Mouse (Mus musculus) T-helper 2 cell (primary cell): ENCODE data around the gene Bmper.

Experiments used
- in situ Hi-C: fragments of 300-600 bp; cut with MboI, MseI; formaldehyde crosslinking; loops from one replicate; pipeline ENCODE4 v1.15.1; 2025; ENCODE audit warnings: high pct_unique_total_duplicates

Bmper gene

DNA sequence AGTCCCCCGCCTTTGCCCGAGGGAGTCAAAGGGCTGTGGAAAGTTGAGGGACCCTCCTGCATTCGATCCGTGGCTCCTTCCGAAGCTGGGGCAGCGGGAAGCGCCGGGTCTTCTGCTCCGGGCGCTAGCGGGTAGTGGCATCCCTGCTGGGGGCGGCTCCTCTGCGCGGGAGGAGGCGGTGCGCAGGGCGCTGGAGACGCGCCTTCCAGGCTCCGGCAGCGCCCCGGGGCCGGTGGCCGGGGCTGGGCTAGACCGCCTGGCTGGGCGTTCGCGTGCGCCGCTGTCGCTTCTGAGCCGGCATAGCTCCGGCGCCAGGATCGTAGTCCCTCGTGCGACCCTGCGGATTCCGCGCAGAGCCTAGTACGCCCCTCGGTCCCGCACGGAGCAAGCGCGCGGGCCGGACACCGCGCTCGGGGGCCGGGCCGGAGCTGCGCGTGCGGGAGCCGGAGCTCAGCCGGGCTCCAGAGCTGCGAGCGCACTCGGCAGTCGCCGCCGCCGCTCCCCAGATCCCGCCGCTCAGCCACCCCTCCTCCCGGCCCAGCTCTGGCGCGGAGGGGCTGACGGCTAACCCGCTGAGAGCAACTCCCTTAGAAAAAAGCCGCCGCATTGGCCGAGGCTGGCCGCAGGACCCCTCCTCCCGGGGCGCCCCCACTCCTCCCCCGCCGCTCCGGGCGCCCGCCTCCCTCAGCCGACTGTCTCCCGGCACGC, at the start of gene Bmper:
Gene Bmper (plus strand): TSS at position 236 of the 708 bp plus-strand sequence.
- in situ Hi-C loops: no loop called here

DNA sequence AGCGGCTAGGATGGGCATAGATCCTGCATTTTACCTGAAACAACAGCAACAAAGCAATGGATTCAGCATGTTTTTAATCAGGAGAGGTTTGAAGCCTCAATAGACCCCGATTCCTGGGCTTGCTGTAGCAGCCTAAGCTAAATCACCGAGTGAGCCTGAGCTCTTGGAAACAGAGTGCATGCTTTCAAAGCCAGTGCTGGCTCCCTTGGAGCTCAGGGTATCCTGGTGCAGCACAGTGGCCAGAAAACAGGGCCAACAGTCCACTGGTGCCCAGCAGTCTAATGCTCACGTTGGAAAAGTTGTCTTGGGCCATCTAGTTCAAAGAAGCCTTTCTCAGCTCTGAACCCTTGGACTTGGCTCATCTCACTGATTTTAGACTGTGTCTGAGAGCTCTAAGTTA, 45.4 kb upstream of the Bmper start:
- in situ Hi-C loops: no loop called here

DNA sequence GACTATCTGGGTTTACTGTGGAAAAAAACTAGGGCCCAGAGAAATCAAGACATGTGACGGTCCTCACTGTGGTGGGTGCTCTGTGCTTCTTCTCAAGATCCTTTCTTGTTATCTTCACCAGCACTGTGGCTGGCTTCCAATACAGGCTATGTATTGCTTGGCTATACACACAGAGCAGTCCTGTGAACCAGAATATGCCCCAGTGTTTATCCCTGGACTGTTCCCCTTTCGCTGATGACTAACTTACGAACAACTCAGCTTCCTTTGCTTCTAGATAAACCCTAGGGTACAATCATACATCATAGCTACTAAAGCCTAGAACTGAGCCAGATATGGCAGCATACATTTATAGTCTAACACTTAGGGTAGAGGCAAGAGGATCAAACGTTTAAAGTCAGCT, 35.7 kb upstream of the Bmper start:
- in situ Hi-C loops: no loop called here

DNA sequence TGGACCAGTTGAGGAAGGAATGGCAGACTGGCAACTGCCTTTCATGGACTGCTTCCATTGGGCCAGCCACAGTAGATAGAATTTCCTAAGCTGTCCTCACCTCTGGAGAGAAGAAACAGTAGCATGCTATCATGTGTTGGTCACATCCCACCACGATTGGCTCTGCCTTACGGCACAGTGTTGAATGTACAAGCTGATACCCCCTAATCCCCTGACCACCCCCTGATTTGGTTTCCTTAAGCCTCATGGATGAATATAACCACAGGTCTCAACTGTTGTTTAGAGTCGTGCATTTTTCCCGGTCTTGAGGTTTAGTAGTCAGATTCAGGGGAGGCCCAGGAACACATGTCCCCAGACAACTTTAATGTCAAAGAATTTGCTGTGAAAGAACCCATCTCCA, 34.7 kb upstream of the Bmper start:
- in situ Hi-C loops: no loop called here

DNA sequence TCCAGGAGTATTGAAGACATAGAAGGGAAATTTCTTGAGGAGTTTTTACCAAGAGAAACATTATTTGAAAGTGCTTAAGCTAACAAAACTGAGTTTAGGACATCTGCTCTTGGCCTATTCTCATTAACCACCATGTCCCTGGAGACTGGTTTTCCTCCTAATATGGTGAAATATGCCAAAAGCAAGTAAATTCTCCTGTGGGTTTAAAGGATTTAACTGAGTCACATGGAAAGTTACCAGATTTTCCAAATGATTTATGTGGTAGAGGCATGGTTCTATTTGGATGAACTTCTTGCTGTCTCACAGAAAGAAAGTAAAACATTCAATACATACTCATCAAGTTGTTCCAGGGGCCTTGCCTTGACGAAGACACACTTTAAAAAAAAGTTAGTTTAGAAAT, 31.9 kb upstream of the Bmper start:
- in situ Hi-C loops: no loop called here

DNA sequence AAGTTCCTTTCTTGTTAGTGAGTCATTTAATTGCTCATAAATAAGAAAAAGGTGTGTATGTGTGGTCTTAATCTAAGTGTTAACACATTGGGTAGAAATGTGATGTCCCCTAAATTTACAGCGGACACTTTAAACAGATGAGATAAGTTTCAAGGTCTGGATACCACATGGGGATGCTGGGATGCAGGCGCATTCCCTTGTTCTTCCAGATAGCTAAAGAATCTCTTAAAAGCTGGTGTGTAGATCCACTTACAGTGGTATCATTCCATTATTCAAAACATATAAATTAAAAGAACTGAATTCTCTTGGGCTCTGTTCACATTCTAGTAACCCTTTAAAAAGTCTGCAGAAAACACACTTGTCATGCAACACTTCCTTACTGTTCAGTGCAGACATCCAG, 31.4 kb upstream of the Bmper start:
- in situ Hi-C loops: no loop called here

DNA sequence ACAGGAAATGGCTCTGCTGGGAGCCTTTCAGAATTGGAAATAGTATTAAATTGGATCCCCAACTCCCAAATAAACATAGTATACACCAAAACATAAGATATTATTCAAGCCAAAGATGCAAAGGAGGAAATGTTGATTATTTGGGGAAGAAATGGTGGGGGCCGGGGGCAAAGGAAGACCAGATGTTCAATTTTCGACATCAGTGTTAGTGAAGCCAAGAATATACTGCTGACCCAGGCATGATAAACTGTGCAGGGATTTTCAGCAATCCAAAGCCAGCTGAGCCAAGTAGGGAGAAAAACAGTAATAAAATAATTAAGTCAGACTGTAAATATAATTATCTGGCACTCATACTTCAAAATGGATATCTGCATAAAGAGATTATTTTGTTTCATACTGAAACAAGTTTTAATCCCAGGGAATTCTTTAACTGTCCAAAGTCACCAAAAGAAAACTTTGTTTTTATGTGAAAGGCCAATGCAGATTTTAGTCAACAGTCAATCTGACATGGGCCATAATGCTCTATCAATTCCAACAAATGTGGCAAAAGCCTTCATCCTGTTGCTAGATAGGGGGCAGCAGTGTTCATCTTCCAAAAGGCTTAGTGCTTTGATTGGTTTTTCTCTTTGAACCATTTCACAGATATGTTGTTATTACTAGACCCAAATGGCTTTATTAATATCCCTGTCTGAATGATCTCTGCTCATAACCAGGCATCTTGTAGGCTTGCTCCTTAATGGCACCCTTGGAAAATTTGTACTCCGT, 30.1 kb upstream of the Bmper start:
- in situ Hi-C loops: no loop called here

DNA sequence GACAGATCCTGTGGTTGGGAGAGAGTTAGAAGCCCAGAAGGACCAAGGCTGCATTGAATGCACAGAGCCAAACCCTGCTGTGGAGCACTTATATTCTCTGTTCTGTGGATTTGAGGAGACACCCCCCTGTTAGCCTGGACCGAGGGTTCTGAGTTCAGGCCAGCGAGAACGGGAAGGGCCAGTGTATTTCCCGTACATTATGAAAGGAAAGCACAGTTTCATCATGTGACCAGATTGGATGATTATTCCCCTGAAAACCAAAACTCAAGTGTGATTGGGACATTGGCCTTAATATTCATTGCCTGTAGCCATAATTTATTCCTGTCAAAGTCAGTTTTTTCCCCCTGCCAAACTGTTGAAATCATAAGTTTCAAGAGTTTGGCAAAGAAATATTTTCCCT, 23.9 kb upstream of the Bmper start:
- in situ Hi-C loops: no loop called here

DNA sequence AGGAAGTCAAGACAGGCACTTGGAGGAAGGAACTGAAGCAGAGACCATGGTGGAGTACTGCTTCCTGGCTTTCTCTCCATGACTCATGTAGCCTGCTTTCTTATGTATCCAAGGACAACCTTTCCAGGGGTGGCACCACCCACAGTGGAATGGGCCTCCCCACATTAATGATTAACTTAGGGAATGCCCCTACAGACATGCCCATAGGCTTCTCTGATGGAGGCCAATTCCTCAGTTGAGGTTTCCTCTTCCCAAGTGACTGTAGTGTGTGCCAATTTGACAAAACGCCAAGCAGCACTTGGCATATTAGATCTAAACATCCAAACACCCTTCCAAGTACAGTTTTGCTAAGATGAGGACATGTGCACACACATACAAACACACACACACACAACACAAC, 23.0 kb upstream of the Bmper start:
- in situ Hi-C loops: no loop called here

DNA sequence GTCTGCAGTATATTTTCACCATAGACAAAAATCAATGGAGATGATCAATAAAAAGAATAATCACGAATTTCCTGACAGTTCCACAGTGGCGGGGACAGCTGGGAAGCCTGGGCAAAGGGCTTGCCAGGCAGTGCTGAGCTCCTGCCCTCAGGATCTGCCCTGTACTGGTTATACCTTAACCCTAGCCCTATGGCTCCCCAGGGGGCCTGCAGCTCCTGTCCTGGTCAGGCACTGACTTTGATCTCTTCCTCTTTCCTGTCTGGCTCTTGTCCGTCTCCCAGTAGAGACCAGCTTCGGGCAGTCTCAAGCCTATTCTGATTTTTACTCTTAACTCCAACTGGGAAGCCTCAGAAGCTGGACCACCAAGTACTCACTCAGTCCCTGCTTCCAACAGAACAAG, 22.0 kb upstream of the Bmper start:
- in situ Hi-C loops: no loop called here

DNA sequence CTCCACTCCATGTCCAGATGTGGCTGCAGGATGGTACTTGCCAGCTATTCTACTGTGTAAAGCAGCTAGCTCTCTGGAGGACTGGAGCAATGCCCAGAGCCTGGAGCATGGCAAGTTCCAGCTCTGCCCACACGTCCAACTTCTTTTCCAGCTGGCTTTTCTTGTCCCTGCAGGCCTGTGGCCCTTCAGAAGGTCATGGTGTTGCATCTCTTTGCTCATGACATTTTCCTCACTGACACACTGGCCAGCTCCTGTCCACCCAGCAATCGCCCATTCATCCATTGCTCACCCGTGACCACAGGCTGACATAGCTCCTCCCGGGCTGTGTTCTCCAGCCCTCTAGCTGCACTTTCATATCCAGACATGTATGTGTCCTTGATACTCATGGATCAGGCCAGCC, 20.4 kb upstream of the Bmper start:
- in situ Hi-C loops: no loop called here

DNA sequence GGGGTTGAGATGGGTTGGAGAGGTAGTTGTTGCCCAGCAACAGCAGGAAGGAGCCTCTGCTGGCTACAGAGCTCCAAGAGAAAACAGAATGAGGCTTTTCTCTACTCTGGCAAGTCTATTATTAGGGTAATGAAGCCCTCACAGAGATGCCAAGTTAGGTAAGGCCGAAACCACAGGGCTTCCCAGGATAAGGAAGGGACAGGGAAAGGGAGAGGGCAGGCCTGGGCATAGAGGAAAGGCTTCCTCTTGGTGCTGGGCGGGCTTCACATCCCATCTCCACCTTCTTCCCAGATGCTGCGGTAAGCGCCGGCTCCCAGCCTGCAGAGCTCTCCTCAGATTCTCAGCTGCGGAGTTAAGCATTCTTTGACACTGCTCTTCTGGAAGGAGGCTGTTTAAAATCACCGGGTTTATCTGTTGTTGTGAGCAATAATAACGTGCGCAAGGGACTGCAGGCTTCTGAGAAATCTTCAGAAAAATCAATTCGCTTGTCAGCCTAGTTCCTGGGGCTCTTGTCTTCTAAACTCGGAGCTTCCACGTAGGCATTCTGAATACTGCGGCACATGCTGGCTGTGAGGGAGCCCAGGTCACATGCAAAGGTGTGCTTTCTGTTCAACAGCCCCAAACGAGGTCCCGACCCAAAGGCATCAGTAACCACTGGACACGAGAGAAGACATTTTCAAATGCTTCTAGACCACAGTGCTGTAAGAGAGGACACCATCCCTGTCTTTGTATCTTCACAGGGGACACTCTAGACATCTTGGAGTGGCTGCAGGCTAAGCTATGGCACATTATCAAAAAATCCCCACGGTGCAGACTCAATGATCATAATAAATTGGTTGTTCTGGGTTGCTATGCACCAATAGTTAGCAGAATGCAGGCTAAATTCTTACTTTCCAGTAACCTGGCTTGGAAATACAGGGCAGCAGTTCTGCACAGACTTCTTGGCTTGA, 18.3 kb upstream of the Bmper start:
- in situ Hi-C loops: no loop called here

DNA sequence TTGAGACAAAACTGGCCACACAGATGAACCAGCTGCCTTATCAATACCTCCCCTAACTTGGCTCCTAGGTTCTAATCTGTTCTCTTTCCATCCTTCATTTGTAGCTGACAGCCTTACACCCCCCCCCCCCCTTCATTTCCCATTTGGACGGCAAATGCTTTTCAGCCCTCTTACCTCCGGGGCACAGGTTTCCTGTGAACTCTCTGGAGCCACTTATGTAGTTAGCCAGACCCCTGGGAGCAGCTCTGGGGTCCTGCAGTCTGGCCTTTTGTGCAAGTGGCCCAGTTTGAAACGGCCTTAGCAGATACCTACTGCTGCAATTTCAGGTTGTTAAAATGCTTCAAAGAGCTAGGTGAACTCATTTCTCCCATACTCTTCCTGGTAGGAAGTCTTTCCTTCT, 17.6 kb upstream of the Bmper start:
- in situ Hi-C loops: no loop called here

DNA sequence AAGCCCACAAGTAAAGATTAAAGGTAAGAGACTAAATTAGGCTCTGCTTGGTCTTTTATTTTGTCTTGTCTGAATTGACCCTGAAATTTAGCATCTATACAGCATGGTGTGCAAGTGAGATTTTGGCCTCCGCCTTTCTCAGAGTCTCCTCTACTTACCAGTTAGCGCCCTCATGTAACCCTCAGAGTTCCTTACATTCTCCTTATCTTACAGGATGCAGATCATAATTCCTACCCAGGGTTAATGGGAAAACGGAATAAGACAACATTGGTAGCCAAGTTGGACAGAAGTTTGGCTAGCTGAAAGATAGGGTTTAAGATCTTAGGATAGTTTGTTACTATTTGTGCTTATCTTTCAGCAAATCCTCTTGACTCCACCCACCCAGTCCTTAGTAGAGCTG, 17.1 kb upstream of the Bmper start:
- in situ Hi-C loops: no loop called here

DNA sequence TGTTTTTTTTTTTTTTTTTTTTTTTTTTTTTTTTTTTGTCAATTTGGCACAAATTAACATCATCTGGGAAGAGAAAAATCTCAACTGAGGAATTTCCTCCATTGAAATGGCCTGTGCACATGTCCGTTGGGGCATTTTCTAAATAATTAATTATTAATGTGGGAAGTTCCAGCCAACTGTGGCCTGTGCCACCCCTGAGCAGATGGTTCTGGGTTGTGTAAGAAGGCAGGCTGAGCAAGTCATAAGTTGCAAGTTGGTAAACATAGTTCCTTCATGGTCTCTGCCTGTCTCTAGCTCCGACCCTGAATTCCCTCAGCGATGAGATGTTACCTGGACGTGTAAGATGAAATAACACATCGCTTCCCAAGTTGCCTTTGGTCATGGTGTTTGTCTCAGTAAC, 16.7 kb upstream of the Bmper start:
- in situ Hi-C loops: no loop called here

DNA sequence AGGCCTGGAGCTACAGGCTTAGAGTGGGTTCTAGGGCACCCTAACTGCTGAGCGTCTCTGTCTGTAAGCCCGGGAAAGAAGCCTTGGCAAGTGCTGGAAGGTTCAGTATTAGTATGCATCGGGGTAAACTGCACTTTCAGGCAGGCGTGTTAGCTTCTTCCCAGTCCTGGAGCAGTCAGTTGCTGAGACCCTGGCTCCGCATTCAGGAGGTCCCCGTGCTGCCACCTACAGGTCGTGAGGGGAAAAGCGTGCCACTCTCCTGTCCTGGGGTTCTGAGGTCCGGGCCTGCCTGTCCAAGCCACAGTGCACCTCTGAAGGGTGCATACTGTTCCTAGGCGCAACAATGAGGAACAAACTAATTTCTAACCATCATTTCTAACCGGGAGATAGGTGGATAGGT, 10.6 kb upstream of the Bmper start:
- in situ Hi-C loops: no loop called here

DNA sequence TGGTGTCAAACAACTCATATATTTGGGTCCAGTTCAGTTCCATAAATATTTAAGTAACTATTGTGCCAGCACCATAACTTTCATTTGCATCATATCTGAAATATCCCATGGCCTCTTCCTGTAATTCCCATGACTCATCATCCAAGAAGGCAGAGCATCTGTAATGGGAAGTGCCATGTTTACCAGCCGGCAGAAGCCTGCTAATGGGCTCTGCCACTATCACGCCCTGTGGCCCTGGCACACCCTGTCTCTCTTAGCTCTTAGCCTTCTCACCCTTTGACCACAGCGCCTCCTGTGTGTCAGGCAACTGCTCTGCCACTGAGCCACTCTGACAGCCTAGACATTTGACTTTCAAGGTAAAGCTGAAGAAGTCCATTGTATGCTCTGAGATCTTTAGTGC, 3.1 kb upstream of the Bmper start:
- in situ Hi-C loops: no loop called here

DNA sequence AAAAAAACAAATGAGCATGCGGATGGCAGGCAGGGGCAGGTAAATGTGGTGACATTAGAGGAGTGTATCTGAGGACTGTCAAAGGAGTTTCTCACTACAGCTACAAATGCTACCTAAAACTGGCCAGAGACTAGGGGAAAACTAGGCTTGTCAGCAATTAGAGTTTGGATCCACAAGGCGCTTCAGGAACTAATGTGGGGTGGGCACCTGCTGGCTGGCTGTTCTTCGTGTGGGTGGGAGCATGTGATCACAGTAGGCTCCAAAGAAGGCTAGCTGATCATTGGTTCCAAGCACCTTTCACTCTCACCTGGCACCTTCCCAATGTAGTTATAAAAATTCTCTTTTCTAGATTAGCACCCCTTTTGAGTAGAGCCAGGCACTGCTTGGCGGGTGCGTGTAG, 900 bp upstream of the Bmper start:
- in situ Hi-C loops: no loop called here

DNA sequence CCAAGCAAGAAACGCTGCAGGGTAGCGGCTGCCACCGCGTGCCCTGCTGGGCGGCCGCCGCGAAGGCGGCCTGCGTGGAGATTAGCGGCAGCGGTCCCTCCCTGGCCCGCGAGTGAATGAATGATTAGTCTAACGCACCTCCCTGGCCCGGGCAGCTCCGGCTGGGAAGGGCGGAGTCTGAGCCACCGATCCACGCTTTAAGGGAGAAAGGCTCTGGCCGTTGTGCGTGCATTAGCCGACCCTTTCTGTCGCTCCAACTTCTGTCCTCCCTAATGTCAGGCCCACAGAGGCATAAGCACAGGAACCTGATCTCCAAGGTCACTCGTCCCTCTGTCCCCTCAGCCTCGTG, 410 bp upstream of the Bmper start:
- in situ Hi-C loops: no loop called here

DNA sequence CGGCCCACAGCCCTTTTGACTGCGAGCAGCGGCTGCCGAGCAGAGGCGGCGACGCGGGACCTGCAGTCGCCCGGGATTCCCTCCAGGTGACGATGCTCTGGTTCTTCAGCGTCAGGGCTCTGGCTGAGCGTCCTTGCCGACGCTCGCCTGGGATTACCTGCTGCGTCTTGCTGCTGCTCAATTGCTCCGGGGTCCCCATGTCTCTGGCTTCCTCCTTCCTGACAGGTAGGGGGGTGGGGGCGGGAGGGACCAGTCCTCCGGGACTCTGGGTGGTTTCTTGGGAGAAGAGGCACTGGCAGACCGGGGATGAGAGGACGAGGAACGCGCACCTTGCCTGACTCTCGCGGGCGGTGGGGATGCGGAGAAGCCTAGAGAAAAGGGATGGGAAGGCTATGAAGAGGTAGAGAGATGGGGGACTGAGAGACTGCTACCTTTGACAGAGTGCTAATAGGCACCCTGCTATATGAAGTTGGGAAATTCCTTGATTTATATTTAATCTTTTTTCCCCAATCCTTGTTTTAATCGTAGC, 737 bp downstream of the Bmper start:
- in situ Hi-C loops: no loop called here

DNA sequence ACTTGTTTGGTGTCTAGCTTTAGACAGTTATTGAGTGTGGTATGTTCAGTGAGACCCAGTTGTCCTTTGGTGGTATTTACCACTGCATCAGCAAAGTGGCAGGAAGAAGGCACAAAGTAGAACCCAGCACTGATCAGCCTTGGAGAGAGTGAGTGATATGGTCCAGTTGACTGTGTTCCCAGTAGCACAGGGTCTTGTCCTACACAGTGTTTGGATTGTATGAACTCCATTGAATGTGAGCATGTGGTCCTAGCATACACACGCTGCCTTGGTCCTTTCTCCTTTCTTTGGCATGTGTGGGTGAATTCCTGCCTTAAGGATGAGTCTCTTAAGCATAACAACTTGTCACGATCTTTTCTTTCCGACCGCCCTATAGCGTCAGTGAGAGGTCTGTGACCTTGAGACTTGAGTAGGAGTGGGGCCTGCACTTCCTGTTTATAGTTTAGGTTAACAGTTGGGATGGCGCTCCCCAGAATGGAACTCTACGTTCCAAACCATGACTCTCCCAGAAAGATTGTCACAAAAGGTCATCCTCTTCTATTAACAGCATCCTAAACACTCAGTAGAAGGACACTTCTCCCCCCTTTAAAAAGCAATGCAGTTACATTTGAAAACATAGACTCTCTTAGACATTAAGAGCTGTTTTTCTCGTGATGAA, 10.7 kb downstream of the Bmper start:
- in situ Hi-C loops: loop anchor here (25.0 kb wide), 1 partner anchor 671 kb away; no protein-coding TSS in a partner anchor
